Mouse (Mus musculus): Measurements from ENCODE around the gene Scnn1a.

- TF ChIP-seq CTCF (IDR thresholded peaks at IDR 0.05; ENCODE audit: control insufficient read depth, insufficient read depth, insufficient read length) (no peak), CEBPB (IDR thresholded peaks at IDR 0.05; ENCODE audit: low read depth) (no peak), MYOD1 (IDR thresholded peaks at IDR 0.05; ENCODE audit: control insufficient read depth, insufficient read length, low read depth) (no peak), MAX (IDR thresholded peaks at IDR 0.05) (no peak), USF1 (IDR thresholded peaks at IDR 0.05; ENCODE audit: low read depth) (no peak)
Observed at GRCm38 (mm10) chr6:125340244-125340643, 19.8 kb downstream of the Scnn1a start.

Measured in C2C12 (cell line).